ENCODE assay signal across 9 mouse cellular contexts in genomic region chrX:152974204-152974661, GRCm38 (mm10). TPM values are rescaled to one million over a fixed set of nuclear protein-coding genes. Genes with fewer than 3 reads are reported as not detected.
A peak's percentile ranks its signal among the peaks of the same experiment; 100 is the strongest.
DNase-seq lines count a peak whose midpoint lies in the region; ATAC-seq and TF ChIP-seq lines count a peak whose summit lies in the region.
"Had no signal": no experiment of that assay in that cellular context is flagged by ENCODE, and none has a peak within 500 bp of the region (broad histone marks: within the 10 kb centered on the region; RNA-seq: fewer than 3 reads in every experiment).

No protein-coding gene starts in this region.

- no peak overlapping the region for H3K4me2 ChIP-seq in liver, embryonic 11.5 days
- H3K4me2 ChIP-seq in liver, postnatal 0 days (ENCODE audit: low read depth, low read length): no peak overlapping the region
- H3K4me2 ChIP-seq in stomach, embryonic 15.5 days: no peak overlapping the region

- TF ChIP-seq CTCF in liver, postnatal 0 days (IDR thresholded peaks at IDR 0.05; ENCODE audit: low read depth): no peak

- no peaks in the 10 kb centered on the region for H3K27me3 ChIP-seq in liver, embryonic 11.5 days (replicated peaks; ENCODE audit: control insufficient read depth, insufficient read depth, low read length)
- peaks cover 5% of the 10 kb centered on the region; the same call in 1 of the 2 replicates for H3K27me3 ChIP-seq in liver, postnatal 0 days (ENCODE audit: insufficient read depth, low read length)
- H3K27me3 ChIP-seq in heart, embryonic 10.5 days (ENCODE audit: insufficient read depth, poor library complexity, severe bottlenecking): peaks cover 10% of the 10 kb centered on the region; the same call in 1 of the 2 replicates
- H3K27me3 ChIP-seq in stomach, embryonic 15.5 days (replicated peaks): no peaks in the 10 kb centered on the region

- H3K4me3 ChIP-seq in liver, embryonic 11.5 days (ENCODE audit: low read depth, low read length): no peak overlapping the region
- no peak overlapping the region for H3K4me3 ChIP-seq in liver, postnatal 0 days (ENCODE audit: low read depth, low read length)
- peak overlapping the region; percentile 18; the same call in 1 of the 2 replicates for H3K4me3 ChIP-seq in heart, embryonic 10.5 days
- no peak overlapping the region for H3K4me3 ChIP-seq in stomach, embryonic 15.5 days (replicated peaks)

- H3K9me3 ChIP-seq in liver, embryonic 11.5 days (ENCODE audit: control insufficient read depth, low read length): no peaks in the 10 kb centered on the region
- no peaks in the 10 kb centered on the region for H3K9me3 ChIP-seq in liver, postnatal 0 days (ENCODE audit: low read length)
- no peaks in the 10 kb centered on the region for H3K9me3 ChIP-seq in heart, embryonic 10.5 days
- no peaks in the 10 kb centered on the region for H3K9me3 ChIP-seq in stomach, embryonic 15.5 days

- H3K36me3 ChIP-seq in liver, embryonic 11.5 days (ENCODE audit: control insufficient read depth, insufficient read depth, low read length): no peaks in the 10 kb centered on the region
- no peaks in the 10 kb centered on the region for H3K36me3 ChIP-seq in liver, postnatal 0 days (replicated peaks; ENCODE audit: insufficient read depth, low read length)
- no peaks in the 10 kb centered on the region for H3K36me3 ChIP-seq in heart, embryonic 10.5 days
- no peaks in the 10 kb centered on the region for H3K36me3 ChIP-seq in stomach, embryonic 15.5 days

- no peak overlapping the region for H3K27ac ChIP-seq in liver, embryonic 11.5 days (ENCODE audit: low read depth, low read length)
- no peak overlapping the region for H3K27ac ChIP-seq in liver, postnatal 0 days (ENCODE audit: low read depth)
- H3K27ac ChIP-seq in heart, embryonic 10.5 days: no peak overlapping the region
- H3K27ac ChIP-seq in stomach, embryonic 15.5 days: no peak overlapping the region
- H3K27ac ChIP-seq: macrophage had no signal

- no peak for DNase-seq in liver, embryonic 11.5 days (ENCODE audit: low spot score)
- no peak for DNase-seq in liver, postnatal 0 days
- DNase-seq in embryo, embryonic 11 days: peak; percentile 54
- DNase-seq in heart, embryonic 10.5 days (ENCODE audit: low spot score): peak; percentile 70
- DNase-seq in layer of hippocampus, adult 9-11 months: peak; percentile 78
- peak; percentile 9 for DNase-seq in mesoderm, embryonic 11.5 days (ENCODE audit: low read depth, low spot score)
- no peak for DNase-seq in liver

- H3K9ac ChIP-seq in liver, embryonic 11.5 days (ENCODE audit: low read depth, low read length): no peak overlapping the region
- H3K9ac ChIP-seq in liver, postnatal 0 days (replicated peaks): no peak overlapping the region
- no peak overlapping the region for H3K9ac ChIP-seq in stomach, embryonic 15.5 days

- ATAC-seq in liver, embryonic 11.5 days (replicated peaks; ENCODE audit: low FRiP score): peak; percentile 2; the same call in 1 of the 2 replicates
- ATAC-seq in liver, postnatal 0 days: no peak
- peak; percentile 65; the same call in 1 of the 2 replicates for ATAC-seq in stomach, embryonic 15.5 days (ENCODE audit: insufficient read depth, low FRiP score, low read depth)

- TF ChIP-seq EP300 in liver, postnatal 0 days (IDR thresholded peaks at IDR 0.05; ENCODE audit: low read depth): no peak

- no peaks in the 10 kb centered on the region for H3K4me1 ChIP-seq in liver, embryonic 11.5 days (replicated peaks; ENCODE audit: control insufficient read depth, insufficient read depth, low read length)
- H3K4me1 ChIP-seq in liver, postnatal 0 days (ENCODE audit: insufficient read depth): no peaks in the 10 kb centered on the region
- H3K4me1 ChIP-seq in heart, embryonic 10.5 days: no peaks in the 10 kb centered on the region; the same call in 1 of the 2 replicates
- H3K4me1 ChIP-seq in stomach, embryonic 15.5 days: no peaks in the 10 kb centered on the region

- WGBS in liver, embryonic 11.5 days: 25% methylated on average over 6 of the region's 10 CpGs
- WGBS in liver, postnatal 0 days (ENCODE audit: insufficient replicate concordance): 19% methylated on average over 8 of the region's 10 CpGs
- 13% methylated on average over 7 of the region's 10 CpGs for WGBS in heart, embryonic 10.5 days
- WGBS in stomach, embryonic 15.5 days: 20% methylated on average over 9 of the region's 10 CpGs

RNA-seq across cellular contexts. Expression of gene Usp51, which starts 32.0 kb away (rescaled TPM):
- polyA plus RNA-seq in liver, embryonic 11.5 days (2014; fragmentation: Nextera tagmentation; extraction: Ambion mirVana): 0.99 and 1.2 TPM in 2 replicates
- 0.14 and 0.22 TPM in 2 replicates for polyA plus RNA-seq in liver, postnatal 0 days (2015; fragmentation: Nextera tagmentation; extraction: Ambion mirVana)
- 1.8 TPM in 2 replicates for polyA plus RNA-seq in heart, embryonic 10.5 days (2016; fragmentation: Nextera tagmentation; extraction: Ambion mirVana)
- 1.1 and 1.2 TPM in 2 replicates for polyA plus RNA-seq in stomach, embryonic 15.5 days (2015; fragmentation: Nextera tagmentation; extraction: Ambion mirVana)
- polyA plus RNA-seq: macrophage had no signal

Comparison
In these comparisons a context has a peak if more than half of its experiments do, and no peak if none do; other contexts are left out.
1. DNase-seq: peak in embryo, embryonic 11 days (single experiment), heart, embryonic 10.5 days (single experiment), layer of hippocampus, adult 9-11 months (single experiment) and mesoderm, embryonic 11.5 days (single experiment); none in liver, embryonic 11.5 days (single experiment), liver, postnatal 0 days (single experiment) and liver (single experiment).